Mouse (Mus musculus) cerebellum, adult 9-11 months (tissue): ENCODE measurements around the gene Bex6.
"Not testable (repeated sequence)": the region's sequence is repeated elsewhere in the genome, so short reads cannot be mapped to it uniquely, and the experiment has no call there.

Source experiments
- DNase-seq: peaks from one replicate; pipeline ENCODE4 v3.0.0; 2022

Bex6 gene

GRCm38 (mm10) chr16:32174340-32175005 is 5.2 kb upstream of the Bex6 start:
- DNase-seq: no peak

- DNase-seq: no peak
Observed at GRCm38 (mm10) chr16:32175029-32175428, 4.6 kb upstream of the Bex6 start.

GRCm38 (mm10) chr16:32176896-32177686 is 2.5 kb upstream of the Bex6 start:
- no peak for DNase-seq

DNA sequence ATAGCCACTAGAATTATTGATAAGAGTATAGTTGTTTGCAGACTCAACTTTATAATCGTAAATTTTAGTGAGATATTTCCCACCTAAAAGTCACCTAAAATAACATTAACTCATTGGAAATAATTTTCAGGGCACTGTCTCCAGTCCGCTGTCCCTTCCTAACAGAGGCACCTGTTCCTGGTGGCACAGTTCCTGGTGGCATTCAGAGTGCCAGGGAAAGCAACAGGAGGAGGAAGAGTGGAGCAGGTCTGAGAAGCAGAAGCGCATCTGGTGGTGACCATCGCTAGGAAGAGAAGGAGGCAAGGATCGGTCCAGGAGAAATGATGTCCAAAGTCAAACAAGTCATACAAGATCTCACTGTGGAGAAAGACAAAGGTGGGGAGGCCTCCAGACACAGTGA is 6.4 kb downstream of the Bex6 start:
- peak; percentile 83 for DNase-seq

DNA sequence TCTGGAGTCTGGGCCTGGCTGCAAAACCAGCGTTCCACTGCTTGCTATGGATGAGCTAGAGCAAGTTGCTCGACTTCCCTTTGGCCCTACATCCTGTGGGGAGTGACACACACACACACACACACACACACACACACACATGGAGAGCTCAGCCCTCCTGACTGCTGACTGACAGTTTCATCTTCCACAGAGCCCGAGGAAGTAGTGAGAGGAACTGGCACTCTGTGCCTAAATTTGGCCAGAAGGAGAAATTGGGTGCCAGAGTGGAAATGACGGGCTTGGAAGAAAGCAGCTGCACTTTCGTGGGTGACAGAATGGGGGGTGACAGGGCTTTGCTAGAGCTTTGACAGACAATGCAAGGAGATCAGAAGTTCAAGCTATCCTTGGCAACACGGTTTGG is 9.5 kb downstream of the Bex6 start:
- DNase-seq: no peak

DNA sequence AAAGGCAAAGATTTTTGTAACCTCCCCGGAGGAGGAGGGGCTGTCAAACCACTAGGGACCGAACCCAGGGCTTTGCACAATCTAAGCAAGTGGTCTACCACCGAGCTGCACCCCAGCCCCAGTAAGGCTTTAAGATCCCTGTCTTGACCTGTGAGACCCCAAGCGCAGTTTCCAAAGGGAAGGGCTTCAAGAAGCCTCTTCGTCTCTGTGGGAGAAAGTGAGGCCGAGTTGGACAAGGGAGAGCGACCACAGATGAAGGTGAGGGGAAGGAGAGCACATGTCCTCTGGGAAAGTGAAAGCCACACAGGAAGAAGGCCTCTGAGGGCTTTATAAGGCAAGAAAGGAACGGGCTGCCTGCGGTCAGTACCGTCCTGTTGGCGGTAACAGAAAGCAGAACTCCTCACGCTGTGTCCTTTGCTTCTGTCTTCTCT is 10.4 kb downstream of the Bex6 start:
- DNase-seq: no peak

DNA sequence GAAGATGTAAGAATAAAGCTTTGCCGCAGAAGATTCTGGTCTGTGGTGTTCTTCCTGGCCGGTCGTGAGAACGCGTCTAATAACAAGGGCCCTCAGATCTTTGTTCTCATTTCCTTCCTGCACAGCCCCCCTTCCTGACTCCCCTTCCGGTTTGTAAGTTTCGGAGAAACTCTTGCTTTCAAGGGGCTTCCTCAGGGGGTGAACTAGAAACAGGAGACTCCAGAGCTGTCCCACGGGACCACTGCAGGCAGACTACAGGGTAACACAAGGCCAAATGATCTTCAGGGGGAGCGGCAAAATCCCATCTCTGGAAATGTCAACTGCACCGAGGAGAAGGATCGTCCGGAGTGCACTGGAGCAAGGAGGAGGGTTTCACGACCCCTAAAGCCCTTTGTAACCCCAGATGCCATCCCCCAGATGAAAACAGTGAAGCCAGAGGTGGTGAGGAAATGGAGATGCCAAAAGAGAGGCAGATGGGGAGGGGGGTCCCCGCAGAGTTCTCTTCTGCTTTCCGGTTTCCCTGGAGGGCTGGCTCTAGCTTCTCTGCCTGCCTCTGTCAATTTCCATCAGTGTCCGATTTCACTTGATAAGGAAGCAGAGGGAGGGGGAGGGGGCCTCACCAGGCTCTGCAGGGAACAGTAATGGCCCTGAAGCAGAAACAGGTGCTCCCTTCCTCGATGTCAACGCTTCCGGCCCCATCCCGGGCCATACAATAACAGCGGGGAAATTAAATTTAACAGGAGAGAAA is 20.8 kb downstream of the Bex6 start:
- no peak for DNase-seq

- DNase-seq: no peak
Observed at GRCm38 (mm10) chr16:32201004-32201325, 21.3 kb downstream of the Bex6 start.

GRCm38 (mm10) chr16:32202681-32203080 is 23.1 kb downstream of the Bex6 start:
- DNase-seq: peak; percentile 30

DNA sequence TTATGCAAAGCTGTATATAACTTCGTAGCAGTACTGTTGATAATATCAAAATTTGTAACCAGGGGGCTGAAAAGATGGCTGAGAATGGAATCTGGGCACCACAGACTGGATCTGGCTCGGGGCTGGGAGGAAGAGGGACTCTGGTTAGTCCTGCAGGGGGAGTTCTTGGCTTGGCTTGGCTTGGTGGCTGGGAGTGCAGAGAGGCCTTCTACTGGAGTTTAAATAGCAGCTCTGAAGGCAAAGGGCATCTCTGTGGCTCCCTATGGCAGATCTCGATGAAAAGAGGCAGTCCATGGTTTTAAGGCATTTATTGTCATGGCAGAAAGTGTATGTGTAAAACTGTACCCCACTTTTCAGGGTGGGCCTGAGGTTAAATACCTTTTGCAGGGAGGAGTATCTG is 25.3 kb downstream of the Bex6 start:
- no peak for DNase-seq

DNA sequence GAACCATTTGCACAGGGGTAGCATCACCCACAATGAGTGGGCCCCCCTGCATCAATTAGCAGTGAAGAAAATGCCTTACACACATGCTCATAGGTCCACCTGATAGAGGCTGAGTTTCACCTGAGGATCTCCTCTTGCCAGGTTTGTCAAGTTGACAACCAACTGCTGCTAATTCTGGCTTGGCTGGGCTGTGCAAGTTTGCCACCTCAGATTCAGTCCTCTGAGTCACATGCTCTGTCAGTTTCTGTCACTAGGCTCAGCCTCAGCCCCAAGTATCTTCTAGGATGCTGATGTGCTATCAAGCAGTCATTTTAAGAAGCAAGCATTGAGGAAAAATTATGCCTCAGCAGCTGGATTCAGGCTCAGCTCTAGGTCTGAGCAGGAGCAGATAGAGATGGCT is 34.5 kb downstream of the Bex6 start:
- no peak for DNase-seq

DNA sequence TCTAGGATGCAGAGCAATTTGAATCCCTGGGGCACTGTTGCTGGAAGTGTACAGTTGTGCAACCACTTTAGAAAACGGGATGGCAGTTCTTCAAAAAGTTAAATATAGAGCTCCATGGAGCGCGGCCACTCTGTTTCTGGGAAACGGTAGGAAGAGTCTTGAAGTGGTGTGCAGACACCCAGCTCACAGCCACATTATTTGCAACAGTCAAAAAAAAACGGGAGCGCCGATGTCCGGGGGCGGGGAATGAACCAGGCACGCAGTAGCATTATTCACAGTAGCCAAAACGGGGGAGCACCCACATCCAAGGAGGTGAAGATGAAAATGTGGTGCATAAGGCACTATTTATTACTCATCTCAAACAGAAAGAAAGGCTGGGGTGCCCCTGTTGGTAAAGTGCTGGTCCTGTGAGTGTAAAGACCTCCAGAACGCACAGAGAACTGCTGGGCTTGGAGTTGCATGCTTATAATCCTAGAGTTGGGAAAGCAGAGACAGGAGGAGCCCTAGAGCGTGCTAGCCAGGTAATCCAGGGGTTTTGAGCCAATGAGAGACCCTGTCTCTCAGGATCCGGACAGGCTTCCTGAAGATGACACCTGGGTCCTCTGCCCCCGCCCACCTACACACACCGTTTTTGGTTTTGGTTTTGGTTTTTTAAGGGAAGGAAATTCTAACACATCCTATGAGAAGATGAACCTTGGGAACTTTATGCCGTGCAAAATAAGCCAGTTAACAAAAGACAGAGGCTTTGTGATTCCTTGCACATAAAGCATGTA is 35.4 kb downstream of the Bex6 start:
- no peak for DNase-seq

GRCm38 (mm10) chr16:32221803-32222202 is 42.2 kb downstream of the Bex6 start:
- no peak for DNase-seq

- no peak for DNase-seq
Observed at GRCm38 (mm10) chr16:32222399-32222798, 42.8 kb downstream of the Bex6 start.

- DNase-seq: not testable (repeated sequence)
Observed at GRCm38 (mm10) chr16:32232050-32232449, 52.4 kb downstream of the Bex6 start.
